Mouse (Mus musculus) midbrain, embryonic 12.5 days (tissue): ENCODE results near the gene Gm20479. TPM values are rescaled to one million over a fixed set of nuclear protein-coding genes. Genes with fewer than 3 reads are reported as not detected.

ENCODE experiments used
- ATAC-seq: fragments of 200-750 bp; cut with Nextera tagmentation; 2 replicates; pipeline ENCODE4 v1.8.0; 2017; ENCODE audit warnings: low read depth, moderate TSS enrichment, moderate library complexity; ENCODE audit not compliant: low FRiP score
- H3K27ac ChIP-seq: fragments of 300-500 bp; sonication (generic); replicated peaks from 2 replicates; pipeline ENCODE4 v1.5.1; 2016; ENCODE audit warnings: mild to moderate bottlenecking
- H3K27me3 ChIP-seq: fragments of 300-500 bp; sonication (generic); 2 replicates; pipeline ENCODE4 v1.6.1; 2016; ENCODE audit warnings: mild to moderate bottlenecking
- H3K36me3 ChIP-seq: fragments of 300-500 bp; sonication (generic); 2 replicates; pipeline ENCODE4 v1.6.1; 2016
- H3K4me1 ChIP-seq: fragments of 300-500 bp; sonication (generic); 2 replicates; pipeline ENCODE4 v1.6.1; 2016
- H3K4me2 ChIP-seq: fragments of 300-500 bp; sonication (generic); replicated peaks from 2 replicates; pipeline ENCODE4 v1.6.1; 2016; ENCODE audit warnings: mild to moderate bottlenecking, moderate library complexity
- H3K4me3 ChIP-seq: fragments of 300-500 bp; sonication (generic); 2 replicates; pipeline ENCODE4 v1.5.1; 2016; ENCODE audit warnings: mild to moderate bottlenecking
- H3K9ac ChIP-seq: fragments of 300-500 bp; sonication (generic); replicated peaks from 2 replicates; pipeline ENCODE4 v1.6.1; 2016; ENCODE audit warnings: mild to moderate bottlenecking, moderate library complexity
- H3K9me3 ChIP-seq: fragments of 300-500 bp; sonication (generic); 2 replicates; pipeline ENCODE4 v1.6.1; 2016; ENCODE audit warnings: mild to moderate bottlenecking
- WGBS: fragments of 180-500 bp; shearing (Covaris S2); methylation state at CpG from one replicate; pipeline ENCODE4 v1.1.7; 2016; 5-methylcytosine and 5-hydroxymethylcytosine counted together
- polyA plus RNA-seq: library from polyadenylated mRNA; unstranded; fragments of >200 nt; fragmentation: Nextera tagmentation; extraction: Ambion mirVana; gene quantifications from 2 replicates; pipeline ENCODE4 v1.2.1, GENCODE M21; 2016

Gene Gm20479
- polyA plus RNA-seq, 1 experiment from 2014 or later, result 0.87 TPM

- Histone ChIP-seq H3K9me3 (no peaks in the 10 kb centered on the region), H3K36me3 (no peaks in the 10 kb centered on the region), H3K4me3 (peak overlapping the region; percentile 18), H3K9ac (no peak overlapping the region), H3K4me2 (no peak overlapping the region), H3K27ac (no peak overlapping the region), H3K4me1 (peaks cover 12% of the 10 kb centered on the region; the same call in 1 of the 2 replicates), H3K27me3 (peaks cover 75% of the 10 kb centered on the region)
- ATAC-seq, result no peak
- 4% methylated on average over 29 of the region's 29 CpGs for WGBS
These were observed 7.2 kb upstream of the Gm20479 start for GRCm38 (mm10) chr7:27364379-27364778.

- H3K36me3 ChIP-seq, result no peaks in the 10 kb centered on the region
- peaks cover 67% of the 10 kb centered on the region for H3K27me3 ChIP-seq
- ATAC-seq, result peak; percentile 91
- no peak overlapping the region for H3K27ac ChIP-seq
- WGBS, result under 1% methylated on average over 52 of the region's 52 CpGs
- H3K4me1 ChIP-seq, result peaks cover 11% of the 10 kb centered on the region
- peak overlapping the region; percentile 61 for H3K4me2 ChIP-seq
- H3K4me3 ChIP-seq, result peak overlapping the region; percentile 51
- peak overlapping the region; percentile 61; the same call in 1 of the 2 replicates for H3K9ac ChIP-seq
- no peaks in the 10 kb centered on the region for H3K9me3 ChIP-seq
These were observed 4.2 kb upstream of the Gm20479 start for GRCm38 (mm10) chr7:27361283-27361946.

- no peak for ATAC-seq
- peak overlapping the region; percentile 16; the same call in 1 of the 2 replicates for H3K4me3 ChIP-seq
- 57% methylated on average over 6 of the region's 6 CpGs for WGBS
- H3K4me2 ChIP-seq, result peak overlapping the region; percentile 61
- H3K9ac ChIP-seq, result no peak overlapping the region
- H3K27ac ChIP-seq, result no peak overlapping the region
- peaks cover 62% of the 10 kb centered on the region for H3K27me3 ChIP-seq
- no peaks in the 10 kb centered on the region for H3K9me3 ChIP-seq
- peaks cover 14% of the 10 kb centered on the region for H3K4me1 ChIP-seq
- H3K36me3 ChIP-seq, result no peaks in the 10 kb centered on the region
These were observed 3.5 kb upstream of the Gm20479 start for GRCm38 (mm10) chr7:27360749-27361148.

- Histone ChIP-seq H3K4me2 (no peak overlapping the region), H3K4me3 (no peak overlapping the region), H3K9ac (no peak overlapping the region), H3K4me1 (peaks cover 14% of the 10 kb centered on the region), H3K9me3 (no peaks in the 10 kb centered on the region), H3K27me3 (peaks cover 53% of the 10 kb centered on the region), H3K36me3 (no peaks in the 10 kb centered on the region), H3K27ac (no peak overlapping the region)
- no peak for ATAC-seq
- WGBS, result 79% methylated on average over 9 of the region's 9 CpGs
These were observed 2.6 kb upstream of the Gm20479 start for GRCm38 (mm10) chr7:27359706-27360358.

GRCm38 (mm10) chr7:27359162-27359561, 1.9 kb upstream of the Gm20479 start:
- Histone ChIP-seq H3K4me3 (no peak overlapping the region), H3K9me3 (no peaks in the 10 kb centered on the region), H3K36me3 (no peaks in the 10 kb centered on the region), H3K9ac (no peak overlapping the region), H3K4me2 (no peak overlapping the region), H3K4me1 (peaks cover 21% of the 10 kb centered on the region), H3K27ac (no peak overlapping the region), H3K27me3 (peaks cover 46% of the 10 kb centered on the region)
- no peak for ATAC-seq
- WGBS, result 65% methylated on average over 2 of the region's 2 CpGs

GRCm38 (mm10) chr7:27357595-27357978, 368 bp upstream of the Gm20479 start:
- H3K4me3 ChIP-seq, result no peak overlapping the region
- WGBS, result 16% methylated on average over 3 of the region's 3 CpGs

GRCm38 (mm10) chr7:27356248-27356647, 971 bp downstream of the Gm20479 start:
- Histone ChIP-seq H3K9me3 (no peaks in the 10 kb centered on the region), H3K4me1 (peaks cover 17% of the 10 kb centered on the region), H3K9ac (peak overlapping the region; percentile 28; the same call in 1 of the 2 replicates), H3K4me3 (peak overlapping the region; percentile 79), H3K4me2 (peak overlapping the region; percentile 78), H3K27ac (no peak overlapping the region), H3K36me3 (peaks cover 7% of the 10 kb centered on the region), H3K27me3 (peaks cover 24% of the 10 kb centered on the region)
- ATAC-seq, result peak; percentile 42
- 2% methylated on average over 16 of the region's 16 CpGs for WGBS

More at GRCm38 (mm10) chr7:27357595-27357978, 368 bp upstream of the Gm20479 start:
- Histone ChIP-seq H3K36me3 (no peaks in the 10 kb centered on the region), H3K4me2 (0 out of 2 replicates have a peak overlapping the region, but pooled peaks have one; percentile 78), H3K4me1 (peaks cover 23% of the 10 kb centered on the region), H3K27me3 (peaks cover 32% of the 10 kb centered on the region), H3K9ac (no peak overlapping the region), H3K27ac (no peak overlapping the region), H3K9me3 (no peaks in the 10 kb centered on the region)
- no peak for ATAC-seq

- H3K4me3 ChIP-seq, result peak within 1 kb of the TSS; percentile 79
- WGBS, result 0% methylated on average over 34 of the region's 34 CpGs
- H3K36me3 ChIP-seq, result peaks cover 9% of the 10 kb centered on the region
- ATAC-seq, result peak; percentile 95
- peak within 1 kb of the TSS; percentile 73 for H3K9ac ChIP-seq
- H3K27me3 ChIP-seq, result peaks cover 24% of the 10 kb centered on the region
- H3K27ac ChIP-seq, result peak within 1 kb of the TSS; percentile 25; the same call in 1 of the 2 replicates
- H3K4me1 ChIP-seq, result peaks cover 17% of the 10 kb centered on the region
- H3K4me2 ChIP-seq, result peak within 1 kb of the TSS; percentile 78
- no peaks in the 10 kb centered on the region for H3K9me3 ChIP-seq
These were observed 1.4 kb downstream of the Gm20479 start, which contains the start of gene Shkbp1 for GRCm38 (mm10) chr7:27355745-27356240. Shkbp1 (minus strand) TSS chr7:27356019.

GRCm38 (mm10) chr7:27355261-27355660, 2.0 kb downstream of the Gm20479 start:
- WGBS, result 11% methylated on average over 13 of the region's 14 CpGs
- Histone ChIP-seq H3K36me3 (peaks cover 14% of the 10 kb centered on the region), H3K27ac (peak overlapping the region; percentile 25; the same call in 1 of the 2 replicates), H3K4me3 (peak overlapping the region; percentile 79), H3K4me1 (peaks cover 17% of the 10 kb centered on the region), H3K9me3 (no peaks in the 10 kb centered on the region), H3K9ac (peak overlapping the region; percentile 73), H3K27me3 (peaks cover 24% of the 10 kb centered on the region), H3K4me2 (peak overlapping the region; percentile 78)
- no peak; the same call in 1 of the 2 replicates for ATAC-seq

GRCm38 (mm10) chr7:27354783-27355182, 2.4 kb downstream of the Gm20479 start:
- H3K4me1 ChIP-seq, result peaks cover 17% of the 10 kb centered on the region
- no peak overlapping the region for H3K27ac ChIP-seq
- no peaks in the 10 kb centered on the region for H3K9me3 ChIP-seq
- H3K9ac ChIP-seq, result peak overlapping the region; percentile 73
- H3K27me3 ChIP-seq, result peaks cover 24% of the 10 kb centered on the region
- peaks cover 17% of the 10 kb centered on the region for H3K36me3 ChIP-seq
- peak overlapping the region; percentile 78 for H3K4me2 ChIP-seq
- peak overlapping the region; percentile 79 for H3K4me3 ChIP-seq
- no peak for ATAC-seq
- 51% methylated on average over 4 of the region's 4 CpGs for WGBS

- 32% methylated on average over 6 of the region's 6 CpGs for WGBS
- peak overlapping the region; percentile 79 for H3K4me3 ChIP-seq
- H3K27me3 ChIP-seq, result peaks cover 24% of the 10 kb centered on the region
- peak overlapping the region; percentile 78 for H3K4me2 ChIP-seq
- H3K9me3 ChIP-seq, result no peaks in the 10 kb centered on the region
- no peak overlapping the region for H3K27ac ChIP-seq
- H3K36me3 ChIP-seq, result peaks cover 23% of the 10 kb centered on the region
- ATAC-seq, result no peak
- H3K9ac ChIP-seq, result 0 out of 2 replicates have a peak overlapping the region, but pooled peaks have one; percentile 20
- H3K4me1 ChIP-seq, result peaks cover 17% of the 10 kb centered on the region
These were observed 3.1 kb downstream of the Gm20479 start for GRCm38 (mm10) chr7:27354144-27354543.

- WGBS, result 18% methylated on average over 6 of the region's 6 CpGs
- H3K36me3 ChIP-seq, result peaks cover 81% of the 10 kb centered on the region
- ATAC-seq, result no peak
These were observed 11.8 kb downstream of the Gm20479 start for GRCm38 (mm10) chr7:27345444-27345843.

More at GRCm38 (mm10) chr7:27345444-27345843, 11.8 kb downstream of the Gm20479 start:
- Histone ChIP-seq H3K27ac (no peak overlapping the region), H3K4me2 (no peak overlapping the region), H3K9me3 (no peaks in the 10 kb centered on the region), H3K4me3 (no peak overlapping the region), H3K27me3 (no peaks in the 10 kb centered on the region), H3K4me1 (no peaks in the 10 kb centered on the region), H3K9ac (no peak overlapping the region)
